18 mouse cellular contexts compared by ENCODE assay signal in the genomic region with DNA sequence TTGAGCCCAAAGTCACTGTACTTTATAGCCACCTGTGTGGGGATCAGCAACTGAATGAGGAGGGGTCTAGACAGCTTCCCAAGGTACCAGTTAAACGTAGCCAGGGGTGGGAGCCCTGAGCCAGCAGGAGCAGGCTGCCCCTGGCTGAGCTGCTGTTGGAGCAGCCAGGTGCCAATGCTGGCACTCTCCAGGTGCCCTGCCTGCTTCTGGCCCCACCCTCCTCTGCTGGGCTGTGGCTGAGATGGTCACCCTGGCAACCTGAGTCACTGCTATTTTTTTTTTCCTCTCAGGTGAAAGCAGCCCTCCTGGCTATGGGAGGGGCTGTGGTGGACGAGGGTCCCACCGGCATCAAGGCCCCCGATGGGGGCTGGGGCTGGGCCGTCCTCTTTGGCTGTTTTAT. TPM values are rescaled to one million over a fixed set of nuclear protein-coding genes. Genes with fewer than 3 reads are reported as not detected.
DNase-seq lines count a peak whose midpoint lies in the region; ATAC-seq and TF ChIP-seq lines count a peak whose summit lies in the region.
"Had no signal": no experiment of that assay in that cellular context is flagged by ENCODE, and none has a peak within 500 bp of the region (broad histone marks: within the 10 kb centered on the region; RNA-seq: fewer than 3 reads in every experiment).

No protein-coding gene starts in this region.

- ATAC-seq in forebrain, embryonic 12.5 days (ENCODE audit: low FRiP score) = no peak
- ATAC-seq in forebrain, embryonic 13.5 days = no peak
- no peak for ATAC-seq in liver, embryonic 12.5 days
- no peak for ATAC-seq in liver, postnatal 0 days

- H3K4me1 ChIP-seq in forebrain, embryonic 12.5 days = peaks cover 27% of the 10 kb centered on the region
- peaks cover 24% of the 10 kb centered on the region for H3K4me1 ChIP-seq in forebrain, embryonic 13.5 days
- H3K4me1 ChIP-seq in liver, embryonic 12.5 days = peaks cover 82% of the 10 kb centered on the region
- H3K4me1 ChIP-seq in liver, postnatal 0 days (ENCODE audit: insufficient read depth) = peaks cover 34% of the 10 kb centered on the region

- H3K27me3 ChIP-seq in forebrain, embryonic 12.5 days = peaks cover 6% of the 10 kb centered on the region
- H3K27me3 ChIP-seq in forebrain, embryonic 13.5 days = peaks cover 6% of the 10 kb centered on the region
- H3K27me3 ChIP-seq in liver, embryonic 12.5 days (replicated peaks) = no peaks in the 10 kb centered on the region
- no peaks in the 10 kb centered on the region for H3K27me3 ChIP-seq in liver, postnatal 0 days (ENCODE audit: insufficient read depth, low read length)

- H3K9ac ChIP-seq in forebrain, embryonic 12.5 days = peak overlapping the region; percentile 12; the same call in 1 of the 2 replicates
- no peak overlapping the region for H3K9ac ChIP-seq in forebrain, embryonic 13.5 days
- peak overlapping the region; percentile 33; the same call in 1 of the 2 replicates for H3K9ac ChIP-seq in liver, embryonic 12.5 days
- H3K9ac ChIP-seq in liver, postnatal 0 days (replicated peaks) = no peak overlapping the region
- H3K9ac ChIP-seq: embryonic facial prominence, embryonic 12.5 days; liver, embryonic 14.5 days had no signal

- DNase-seq in liver = no peak
- DNase-seq in liver, postnatal 0 days = peak; percentile 14
- peak; percentile 22 for DNase-seq in lung, postnatal 14 days
- no peak for DNase-seq in cerebellum, postnatal 14 days
- DNase-seq in left cerebral cortex, adult 18-20 months (ENCODE audit: low spot score in 2 of 2) = no peak
- DNase-seq: adrenal gland, postnatal 25 days; cerebellum, adult 9-10 months; heart, adult 11 months; kidney, adult 11 months had no signal

- H3K4me3 ChIP-seq in forebrain, embryonic 12.5 days (replicated peaks) = no peak overlapping the region
- H3K4me3 ChIP-seq in forebrain, embryonic 13.5 days = no peak overlapping the region
- no peak overlapping the region for H3K4me3 ChIP-seq in liver, embryonic 12.5 days
- H3K4me3 ChIP-seq in liver, postnatal 0 days (ENCODE audit: low read depth, low read length) = no peak overlapping the region
- H3K4me3 ChIP-seq: embryonic facial prominence, embryonic 12.5 days; hindbrain, embryonic 13.5 days had no signal

- 84% methylated on average over 5 of the region's 5 CpGs for WGBS in forebrain, embryonic 12.5 days
- 82% methylated on average over 5 of the region's 5 CpGs for WGBS in forebrain, embryonic 13.5 days
- 84% methylated on average over 5 of the region's 5 CpGs for WGBS in liver, embryonic 12.5 days (ENCODE audit: insufficient replicate concordance)
- 82% methylated on average over 5 of the region's 5 CpGs for WGBS in liver, postnatal 0 days (ENCODE audit: insufficient replicate concordance)

- no peak for TF ChIP-seq EP300 in liver, postnatal 0 days (IDR thresholded peaks at IDR 0.05; ENCODE audit: low read depth)

- H3K36me3 ChIP-seq in forebrain, embryonic 12.5 days (replicated peaks) = peaks cover 49% of the 10 kb centered on the region
- H3K36me3 ChIP-seq in forebrain, embryonic 13.5 days (ENCODE audit: poor library complexity, severe bottlenecking) = peaks cover 51% of the 10 kb centered on the region
- H3K36me3 ChIP-seq in liver, embryonic 12.5 days = peaks cover 73% of the 10 kb centered on the region
- H3K36me3 ChIP-seq in liver, postnatal 0 days (replicated peaks; ENCODE audit: insufficient read depth, low read length) = peaks cover 42% of the 10 kb centered on the region

- H3K27ac ChIP-seq in forebrain, embryonic 12.5 days = no peak overlapping the region
- H3K27ac ChIP-seq in forebrain, embryonic 13.5 days = no peak overlapping the region
- peak overlapping the region; percentile 15; the same call in 1 of the 2 replicates for H3K27ac ChIP-seq in liver, embryonic 12.5 days
- H3K27ac ChIP-seq in liver, postnatal 0 days (ENCODE audit: low read depth) = no peak overlapping the region
- H3K27ac ChIP-seq: embryonic facial prominence, embryonic 12.5 days; hindbrain, embryonic 13.5 days; kidney, postnatal 0 days; liver, embryonic 14.5 days; macrophage had no signal

- TF ChIP-seq CTCF in liver, postnatal 0 days (IDR thresholded peaks at IDR 0.05; ENCODE audit: low read depth) = no peak

- no peaks in the 10 kb centered on the region for H3K9me3 ChIP-seq in forebrain, embryonic 12.5 days
- no peaks in the 10 kb centered on the region for H3K9me3 ChIP-seq in forebrain, embryonic 13.5 days (replicated peaks)
- H3K9me3 ChIP-seq in liver, embryonic 12.5 days (replicated peaks) = no peaks in the 10 kb centered on the region
- no peaks in the 10 kb centered on the region for H3K9me3 ChIP-seq in liver, postnatal 0 days (ENCODE audit: low read length)
- H3K9me3 ChIP-seq: embryonic facial prominence, embryonic 12.5 days; hindbrain, embryonic 13.5 days had no signal

- H3K4me2 ChIP-seq in forebrain, embryonic 12.5 days = no peak overlapping the region
- no peak overlapping the region for H3K4me2 ChIP-seq in forebrain, embryonic 13.5 days
- H3K4me2 ChIP-seq in liver, embryonic 12.5 days = no peak overlapping the region
- no peak overlapping the region for H3K4me2 ChIP-seq in liver, postnatal 0 days (ENCODE audit: low read depth, low read length)
- H3K4me2 ChIP-seq: embryonic facial prominence, embryonic 12.5 days; hindbrain, embryonic 13.5 days; midbrain, embryonic 11.5 days had no signal

RNA-seq across cellular contexts. Expression of a gene that starts 6.7 kb away (rescaled TPM):
- polyA plus RNA-seq in forebrain, embryonic 12.5 days (2016; fragmentation: Nextera tagmentation; extraction: Ambion mirVana) = 34.2 and 36.4 TPM in 2 replicates
- polyA plus RNA-seq in forebrain, embryonic 13.5 days (2015; fragmentation: Nextera tagmentation; extraction: Ambion mirVana) = 15.7 and 18.7 TPM in 2 replicates
- 166 and 170 TPM in 2 replicates for polyA plus RNA-seq in liver, embryonic 12.5 days (2016; fragmentation: Nextera tagmentation; extraction: Ambion mirVana)
- polyA plus RNA-seq in liver, postnatal 0 days (2015; fragmentation: Nextera tagmentation; extraction: Ambion mirVana) = 9.9 and 13.9 TPM in 2 replicates
- 1 to 10 TPM; 3.9 to 4.0 TPM for total RNA-seq in left cerebral cortex, adult 18-20 months (2021)

RNA-seq across cellular contexts. Expression of a gene that starts 22.3 kb away (rescaled TPM):
- 6.7 and 8.8 TPM in 2 replicates for polyA plus RNA-seq in forebrain, embryonic 12.5 days (2016; fragmentation: Nextera tagmentation; extraction: Ambion mirVana)
- 5.6 and 6.9 TPM in 2 replicates for polyA plus RNA-seq in forebrain, embryonic 13.5 days (2015; fragmentation: Nextera tagmentation; extraction: Ambion mirVana)
- polyA plus RNA-seq in liver, embryonic 12.5 days (2016; fragmentation: Nextera tagmentation; extraction: Ambion mirVana) = 2.9 and 3.2 TPM in 2 replicates
- 1.2 and 1.4 TPM in 2 replicates for polyA plus RNA-seq in liver, postnatal 0 days (2015; fragmentation: Nextera tagmentation; extraction: Ambion mirVana)
- 1 to 10 TPM; 7.2 to 9.3 TPM for total RNA-seq in left cerebral cortex, adult 18-20 months (2021)

RNA-seq across cellular contexts. Expression of a gene that starts 36.2 kb away (rescaled TPM):
- polyA plus RNA-seq in forebrain, embryonic 12.5 days (2016; fragmentation: Nextera tagmentation; extraction: Ambion mirVana) = 150 and 165 TPM in 2 replicates
- polyA plus RNA-seq in forebrain, embryonic 13.5 days (2015; fragmentation: Nextera tagmentation; extraction: Ambion mirVana) = 122 and 139 TPM in 2 replicates
- 58.4 and 61.1 TPM in 2 replicates for polyA plus RNA-seq in liver, embryonic 12.5 days (2016; fragmentation: Nextera tagmentation; extraction: Ambion mirVana)
- 29.9 and 30.0 TPM in 2 replicates for polyA plus RNA-seq in liver, postnatal 0 days (2015; fragmentation: Nextera tagmentation; extraction: Ambion mirVana)
- 100 to 1,000 TPM; 117 to 135 TPM for total RNA-seq in left cerebral cortex, adult 18-20 months (2021)

Comparison
In these comparisons a context has a peak if more than half of its experiments do, and no peak if none do; other contexts are left out.
1. H3K9ac ChIP-seq: peak in forebrain, embryonic 12.5 days (single experiment) and liver, embryonic 12.5 days (single experiment); none in forebrain, embryonic 13.5 days (single experiment) and liver, postnatal 0 days (single experiment).
2. DNase-seq: peak in liver, postnatal 0 days (single experiment) and lung, postnatal 14 days (single experiment); none in liver (single experiment), cerebellum, postnatal 14 days (0 of 2) and left cerebral cortex, adult 18-20 months (0 of 2).